Mouse (Mus musculus) ES-Bruce4 (cell line): ENCODE measurements around the gene Dctn5.
A peak's percentile ranks its signal among the peaks of the same experiment; 100 is the strongest.

Experiments
- CTCF ChIP-seq: IDR thresholded peaks from one replicate; pipeline ENCODE4 v1.8.1; 2011; ENCODE audit warnings: low read depth, low read length
- EP300 ChIP-seq: IDR thresholded peaks from 2 replicates; pipeline ENCODE4 v1.6.1; 2011; ENCODE audit warnings: low read depth, low read length; ENCODE audit not compliant: insufficient read depth

DNA sequence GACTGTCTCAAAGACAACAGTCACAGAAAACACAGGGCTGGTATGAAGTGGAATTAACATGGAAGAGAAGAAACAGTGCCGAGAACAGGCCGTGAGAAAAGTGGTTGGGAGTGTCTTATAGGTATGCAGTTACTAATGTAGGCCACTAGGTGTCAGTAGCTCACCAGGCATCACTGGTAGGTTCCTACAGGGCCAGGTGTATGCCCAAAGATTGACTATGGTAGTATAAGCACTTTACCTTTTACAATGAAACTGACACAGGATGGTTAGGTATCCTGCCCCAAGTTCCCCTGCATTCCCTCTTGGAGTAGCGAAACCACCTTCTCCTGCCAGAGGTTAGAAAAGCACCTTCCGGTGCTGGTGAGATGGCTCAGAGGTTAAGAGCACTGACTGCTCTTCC is 33.6 kb upstream of the Dctn5 start:
- TF ChIP-seq EP300 (no peak), CTCF (peak; percentile 47)
